8 mouse cellular contexts compared by ENCODE assay signal in genomic region chr8:125897868-125898788, GRCm38 (mm10). TPM values are rescaled to one million over a fixed set of nuclear protein-coding genes. Genes with fewer than 3 reads are reported as not detected.
DNase-seq lines count a peak whose midpoint lies in the region; ATAC-seq and TF ChIP-seq lines count a peak whose summit lies in the region.

Gene Pcnx2 (minus strand): TSS chr8:125898317.

- no peak for DNase-seq in lung, adult 18-20 months
- DNase-seq in hindbrain, postnatal 0 days (ENCODE audit: low spot score) = peak; percentile 85
- no peak for DNase-seq in spleen, postnatal 4 days (ENCODE audit: low spot score in 2 of 2)
- DNase-seq in adrenal gland, adult 18-20 months (ENCODE audit: low spot score in 2 of 2) = no peak

- H3K36me3 ChIP-seq in lung, embryonic 16.5 days (ENCODE audit: control insufficient read depth, insufficient read depth, low read length) = no peaks in the 10 kb centered on the region
- no peaks in the 10 kb centered on the region for H3K36me3 ChIP-seq in hindbrain, postnatal 0 days (ENCODE audit: insufficient read depth, low read length)
- H3K36me3 ChIP-seq in limb, embryonic 15.5 days = no peaks in the 10 kb centered on the region
- no peaks in the 10 kb centered on the region for H3K36me3 ChIP-seq in small intestine, adult 2 months (ENCODE audit: control insufficient read depth, insufficient read depth, low read length)

- peaks cover 27% of the 10 kb centered on the region for H3K27me3 ChIP-seq in lung, embryonic 16.5 days (ENCODE audit: control insufficient read depth, insufficient read depth, low read depth, low read length)
- no peaks in the 10 kb centered on the region for H3K27me3 ChIP-seq in hindbrain, postnatal 0 days (ENCODE audit: insufficient read depth, low read length)
- H3K27me3 ChIP-seq in limb, embryonic 15.5 days = peaks cover 33% of the 10 kb centered on the region
- H3K27me3 ChIP-seq in small intestine, adult 2 months (ENCODE audit: control insufficient read depth, insufficient read depth, low read length) = peaks cover 10% of the 10 kb centered on the region

- H3K9me3 ChIP-seq in lung, embryonic 16.5 days (ENCODE audit: control insufficient read depth, low read length) = no peaks in the 10 kb centered on the region
- no peaks in the 10 kb centered on the region for H3K9me3 ChIP-seq in hindbrain, postnatal 0 days (ENCODE audit: low read length)
- no peaks in the 10 kb centered on the region for H3K9me3 ChIP-seq in limb, embryonic 15.5 days

- TF ChIP-seq CTCF in cortical plate, adult 2 months (IDR thresholded peaks at IDR 0.05; ENCODE audit: extremely low read depth, insufficient read depth, low read length) = no peak
- no peak for TF ChIP-seq CTCF in hindbrain, postnatal 0 days (IDR thresholded peaks at IDR 0.05; ENCODE audit: low read depth)
- no peak for TF ChIP-seq CTCF in small intestine, adult 2 months (IDR thresholded peaks at IDR 0.05; ENCODE audit: extremely low read depth, insufficient read length, insufficient replicate concordance, low read depth, low read length)

- no peak for ATAC-seq in lung, embryonic 16.5 days (ENCODE audit: low read depth)
- peak; percentile 84 for ATAC-seq in hindbrain, postnatal 0 days
- no peak for ATAC-seq in limb, embryonic 15.5 days (ENCODE audit: insufficient number of reproducible peaks, low FRiP score, low TSS enrichment, low read depth)

- peak within 1 kb of the TSS; percentile 32; the same call in 1 of the 2 replicates for H3K9ac ChIP-seq in lung, embryonic 16.5 days (ENCODE audit: low read length)
- H3K9ac ChIP-seq in hindbrain, postnatal 0 days (replicated peaks; ENCODE audit: low read length) = peak within 1 kb of the TSS; percentile 61
- H3K9ac ChIP-seq in limb, embryonic 15.5 days = no peak within 1 kb of the TSS

- H3K4me2 ChIP-seq in lung, embryonic 16.5 days (ENCODE audit: low read depth, low read length) = peak within 1 kb of the TSS; percentile 38
- H3K4me2 ChIP-seq in hindbrain, postnatal 0 days (ENCODE audit: low read depth, low read length) = peak within 1 kb of the TSS; percentile 55
- peak within 1 kb of the TSS; percentile 25 for H3K4me2 ChIP-seq in limb, embryonic 15.5 days

- WGBS in lung, embryonic 16.5 days = 8% methylated on average over 44 of the region's 44 CpGs
- WGBS in hindbrain, postnatal 0 days = 4% methylated on average over 44 of the region's 44 CpGs
- 5% methylated on average over 44 of the region's 44 CpGs for WGBS in limb, embryonic 15.5 days
- WGBS in small intestine, adult 2 months = 6% methylated on average over 44 of the region's 44 CpGs

- H3K4me3 ChIP-seq in lung, embryonic 16.5 days (ENCODE audit: low read length) = peak within 1 kb of the TSS; percentile 27
- peak within 1 kb of the TSS; percentile 81 for H3K4me3 ChIP-seq in cortical plate, adult 2 months (ENCODE audit: insufficient read depth, low read length)
- peak within 1 kb of the TSS; percentile 48 for H3K4me3 ChIP-seq in hindbrain, postnatal 0 days (ENCODE audit: low read length)
- peak within 1 kb of the TSS; percentile 23; the same call in 1 of the 2 replicates for H3K4me3 ChIP-seq in limb, embryonic 15.5 days
- H3K4me3 ChIP-seq in small intestine, adult 2 months (ENCODE audit: low read depth, low read length) = peak within 1 kb of the TSS; percentile 1; the same call in 1 of the 2 replicates

- peak; percentile 88 for TF ChIP-seq POLR2A in cortical plate, adult 2 months (IDR thresholded peaks at IDR 0.05; ENCODE audit: extremely low read depth, insufficient read depth, low read length)
- no peak for TF ChIP-seq POLR2A in small intestine, adult 2 months (IDR thresholded peaks at IDR 0.05; ENCODE audit: low read depth, low read length)

- no peak within 1 kb of the TSS for H3K27ac ChIP-seq in lung, embryonic 16.5 days (ENCODE audit: low read length)
- peak within 1 kb of the TSS; percentile 73 for H3K27ac ChIP-seq in cortical plate, adult 2 months (ENCODE audit: insufficient read depth, low read length)
- H3K27ac ChIP-seq in hindbrain, postnatal 0 days = peak within 1 kb of the TSS; percentile 74
- no peak within 1 kb of the TSS for H3K27ac ChIP-seq in limb, embryonic 15.5 days
- H3K27ac ChIP-seq in small intestine, adult 2 months (ENCODE audit: insufficient read depth, low read depth, low read length) = no peak within 1 kb of the TSS

- 0 out of 2 replicates have a peak, but pooled peaks cover 2% of the 10 kb centered on the region for H3K4me1 ChIP-seq in lung, embryonic 16.5 days (replicated peaks; ENCODE audit: control insufficient read depth, insufficient read depth, low read length)
- peaks cover 7% of the 10 kb centered on the region; the same call in 1 of the 2 replicates for H3K4me1 ChIP-seq in cortical plate, adult 2 months (ENCODE audit: control insufficient read depth, insufficient read depth, low read length)
- no peaks in the 10 kb centered on the region for H3K4me1 ChIP-seq in hindbrain, postnatal 0 days (ENCODE audit: insufficient read depth, low read length)
- H3K4me1 ChIP-seq in limb, embryonic 15.5 days = peaks cover 7% of the 10 kb centered on the region
- peaks cover 3% of the 10 kb centered on the region; the same call in 1 of the 2 replicates for H3K4me1 ChIP-seq in small intestine, adult 2 months (ENCODE audit: control insufficient read depth, insufficient read depth, insufficient read length, low read length)

RNA-seq across cellular contexts. Expression of gene Pcnx2, which starts in this region (rescaled TPM):
- 0.21 and 0.41 TPM in 2 replicates for polyA plus RNA-seq in lung, embryonic 16.5 days (2015; fragmentation: Nextera tagmentation; extraction: Ambion mirVana)
- polyA plus RNA-seq in cortical plate, adult 2 months (2012; rRNA removed) = 54.4 and 57.8 TPM in 2 replicates
- 11.1 and 11.8 TPM in 2 replicates for total RNA-seq in hindbrain, postnatal 0 days (2014; rRNA removed)
- 3.0 and 3.5 TPM in 2 replicates for polyA plus RNA-seq in hindbrain, postnatal 0 days (2015; fragmentation: Nextera tagmentation; extraction: Ambion mirVana)
- polyA plus RNA-seq in limb, embryonic 15.5 days (2015; fragmentation: Nextera tagmentation; extraction: Ambion mirVana) = 0.70 and 0.89 TPM in 2 replicates
- 0.08 and 0.39 TPM in 2 replicates for polyA plus RNA-seq in small intestine, adult 2 months (2012; rRNA removed)
- total RNA-seq in adrenal gland, adult 18-20 months (2021) = under 1 TPM; 0.51 to 0.60 TPM

Comparison
In these comparisons a context has a peak if more than half of its experiments do, and no peak if none do; other contexts are left out.
1. RNA of gene Pcnx2 (polyA plus RNA-seq): 54.4 to 57.8 TPM in cortical plate, adult 2 months; 3.0 to 3.5 TPM in hindbrain, postnatal 0 days, 0.70 to 0.89 TPM in limb, embryonic 15.5 days, 0.21 to 0.41 TPM in lung, embryonic 16.5 days and 0.08 to 0.39 TPM in small intestine, adult 2 months; every median in the first group is over 10 times any median in the second.
2. H3K27ac ChIP-seq: peak in cortical plate, adult 2 months (single experiment) and hindbrain, postnatal 0 days (single experiment); none in lung, embryonic 16.5 days (single experiment), limb, embryonic 15.5 days (single experiment) and small intestine, adult 2 months (single experiment).
3. H3K4me3 ChIP-seq: peak in every context shown above with its lines; median percentile 81 in cortical plate, adult 2 months; 48 in hindbrain, postnatal 0 days; 27 in lung, embryonic 16.5 days; 23 in limb, embryonic 15.5 days; 1 in small intestine, adult 2 months.
4. Peak in every context shown above with its lines, with median percentiles within 50 percentile points of each other: H3K4me2 ChIP-seq.